Mouse (Mus musculus) limb, embryonic 11.5 days (tissue): ENCODE measurements at regions not wholly inside any gene's neighbourhood (a gene's known extent, or its start where the extent isn't known, plus 50 kb on each side); places are given as distances from the start of the nearest gene placed in this dataset.

Experiments used
- ATAC-seq: fragments of 200-750 bp; cut with Nextera tagmentation; 2 replicates; pipeline ENCODE4 v1.8.0; 2017; ENCODE audit warnings: low read depth; ENCODE audit not compliant: insufficient number of reproducible peaks, low FRiP score, low TSS enrichment
- DNase-seq: peaks from one replicate; pipeline ENCODE4 v3.0.0-alpha.2; 2015; ENCODE audit warnings: low spot score
- H3K27ac ChIP-seq: fragments of 300-500 bp; sonication (generic); replicated peaks from 2 replicates; pipeline ENCODE4 v1.5.1; 2014; ENCODE audit warnings: low read depth, mild to moderate bottlenecking, low read length
- H3K27me3 ChIP-seq: fragments of 300-500 bp; sonication (generic); 2 replicates; pipeline ENCODE4 v1.6.1; 2014; ENCODE audit warnings: mild to moderate bottlenecking, low read length, mixed read lengths; ENCODE audit not compliant: control insufficient read depth, insufficient read depth
- H3K36me3 ChIP-seq: fragments of 300-500 bp; sonication (generic); 2 replicates; pipeline ENCODE4 v1.6.1; 2014; ENCODE audit warnings: mild to moderate bottlenecking, low read length, moderate library complexity, mixed read lengths; ENCODE audit not compliant: control insufficient read depth, insufficient read depth
- H3K4me1 ChIP-seq: fragments of 300-500 bp; sonication (generic); 2 replicates; pipeline ENCODE4 v1.6.1; 2014; ENCODE audit warnings: low read length, mixed read lengths; ENCODE audit not compliant: control insufficient read depth, insufficient read depth
- H3K4me2 ChIP-seq: fragments of 300-500 bp; sonication (generic); 2 replicates; pipeline ENCODE4 v1.6.1; 2014; ENCODE audit warnings: low read depth, mild to moderate bottlenecking, moderate library complexity; ENCODE audit not compliant: severe bottlenecking
- H3K4me3 ChIP-seq: fragments of 300-500 bp; sonication (generic); 2 replicates; pipeline ENCODE4 v1.5.1; 2014; ENCODE audit warnings: low read depth, low read length
- H3K9ac ChIP-seq: fragments of 300-500 bp; sonication (generic); 2 replicates; pipeline ENCODE4 v1.6.1; 2014; ENCODE audit warnings: mild to moderate bottlenecking, low read length
- H3K9me3 ChIP-seq: fragments of 300-500 bp; sonication (generic); 2 replicates; pipeline ENCODE4 v1.6.1; 2016; ENCODE audit warnings: low read length; ENCODE audit not compliant: control insufficient read depth
- WGBS: fragments of 180-500 bp; shearing (Covaris S2); extraction: QIAGEN DNeasy Blood & Tissue Kit; methylation state at CpG from one replicate; pipeline ENCODE4 v1.1.7; 2014; 5-methylcytosine and 5-hydroxymethylcytosine counted together

DNA sequence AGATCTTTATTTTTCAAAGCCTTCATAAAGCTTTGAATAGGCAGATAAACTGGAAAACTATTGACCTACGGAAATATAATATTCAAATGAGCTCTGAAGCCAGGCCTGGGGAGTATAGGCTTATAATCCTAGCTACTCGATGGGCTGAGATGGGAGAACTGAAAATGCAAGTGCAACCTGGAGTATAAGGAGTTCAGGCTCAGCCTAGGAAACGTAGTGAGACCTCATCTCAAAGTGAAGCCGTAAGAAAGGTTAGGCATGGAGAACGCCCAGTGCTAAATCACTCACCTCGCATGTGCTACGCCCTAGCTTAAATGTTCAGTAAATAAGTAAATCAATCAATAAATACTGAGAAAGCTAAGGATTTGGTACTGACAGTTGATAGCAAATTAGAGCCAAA lies 432.5 kb upstream of the Ubash3b start:
- Histone ChIP-seq H3K9ac (no peak overlapping the region), H3K27ac (no peak overlapping the region), H3K27me3 (no peaks in the 10 kb centered on the region), H3K9me3 (no peaks in the 10 kb centered on the region), H3K4me2 (no peak overlapping the region), H3K4me3 (no peak overlapping the region), H3K4me1 (no peaks in the 10 kb centered on the region), H3K36me3 (peaks cover 8% of the 10 kb centered on the region; the same call in 1 of the 2 replicates)
- ATAC-seq (no peak), DNase-seq (no peak)
- 86% methylated on average over 7 of the region's 7 CpGs for WGBS

DNA sequence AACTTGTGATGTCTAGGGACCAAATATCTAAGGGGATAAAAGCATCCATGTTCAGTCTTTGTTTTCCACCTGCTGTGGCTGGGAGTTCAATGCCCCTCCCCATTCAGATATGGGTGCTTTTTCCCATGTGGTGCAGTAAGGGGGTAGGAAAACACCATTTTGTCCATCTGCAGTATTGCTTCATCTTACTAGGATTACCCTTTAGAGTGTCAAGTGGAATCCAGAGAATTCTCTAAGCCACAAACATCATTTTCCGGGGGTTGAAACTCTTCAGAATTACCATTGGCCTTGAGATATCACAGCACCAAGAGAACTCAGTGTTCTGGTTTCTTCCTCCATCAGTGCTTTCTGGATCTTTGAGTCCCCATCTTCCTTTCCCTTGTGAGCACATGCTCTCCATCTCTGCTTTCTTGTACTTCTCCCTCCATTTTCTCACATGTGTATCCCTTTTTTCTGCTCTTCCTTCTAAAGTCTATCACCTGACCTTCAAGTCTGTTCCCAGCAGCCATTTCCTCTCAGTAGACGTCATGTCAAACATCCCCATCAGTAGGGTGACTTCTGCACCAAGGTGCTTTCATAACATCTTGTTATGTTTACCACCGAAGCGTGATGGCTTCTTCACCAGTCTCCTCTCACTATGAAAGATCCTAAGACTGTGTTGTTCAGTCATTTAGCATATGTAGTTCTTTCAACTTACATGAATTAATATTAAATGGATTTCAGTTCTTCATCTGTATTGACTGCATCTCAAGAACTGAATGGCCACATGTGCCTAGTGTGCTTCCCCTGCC lies 431.6 kb upstream of the Ubash3b start:
- H3K9me3 ChIP-seq: no peaks in the 10 kb centered on the region
- 87% methylated on average over 4 of the region's 4 CpGs for WGBS
- H3K27ac ChIP-seq: no peak overlapping the region
- no peaks in the 10 kb centered on the region for H3K4me1 ChIP-seq
- H3K27me3 ChIP-seq: no peaks in the 10 kb centered on the region
- H3K36me3 ChIP-seq: peaks cover 8% of the 10 kb centered on the region; the same call in 1 of the 2 replicates
- H3K4me3 ChIP-seq: no peak overlapping the region
- DNase-seq (no peak), ATAC-seq (no peak)
- H3K9ac ChIP-seq: no peak overlapping the region
- H3K4me2 ChIP-seq: no peak overlapping the region

GRCm38 (mm10) chr9:41592101-41592500 lies 430.6 kb upstream of the Ubash3b start:
- Histone ChIP-seq H3K9me3 (no peaks in the 10 kb centered on the region), H3K4me1 (no peaks in the 10 kb centered on the region), H3K4me3 (no peak overlapping the region), H3K27me3 (no peaks in the 10 kb centered on the region), H3K36me3 (peaks cover 11% of the 10 kb centered on the region; the same call in 1 of the 2 replicates), H3K9ac (no peak overlapping the region), H3K27ac (no peak overlapping the region), H3K4me2 (no peak overlapping the region)
- ATAC-seq (no peak), DNase-seq (no peak)
- WGBS: 96% methylated on average over 1 of the region's 1 CpGs

DNA sequence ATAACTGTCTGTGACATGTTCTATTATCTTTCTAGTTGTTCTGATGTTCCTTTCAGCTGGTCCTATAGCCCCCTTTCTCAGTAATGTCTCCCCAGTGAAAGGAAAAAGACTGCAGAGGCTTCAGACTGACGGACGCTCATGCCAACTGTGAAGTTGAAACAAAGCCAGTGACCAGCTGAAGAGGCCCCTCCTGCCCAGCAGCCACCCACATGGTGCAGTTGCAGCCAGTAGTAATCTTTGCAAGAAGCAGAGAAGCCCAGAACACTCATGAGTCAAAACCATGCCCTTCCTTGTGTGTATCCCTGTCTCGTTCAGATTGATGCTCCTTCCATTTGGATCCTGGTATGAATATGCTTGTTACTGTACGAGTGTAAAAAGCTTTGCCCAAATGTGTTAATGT lies 428.7 kb upstream of the Ubash3b start:
- Histone ChIP-seq H3K9me3 (no peaks in the 10 kb centered on the region), H3K27me3 (no peaks in the 10 kb centered on the region), H3K4me2 (no peak overlapping the region), H3K4me3 (no peak overlapping the region), H3K27ac (no peak overlapping the region), H3K36me3 (peaks cover 11% of the 10 kb centered on the region; the same call in 1 of the 2 replicates), H3K9ac (no peak overlapping the region), H3K4me1 (peaks cover 5% of the 10 kb centered on the region)
- DNase-seq: no peak
- 90% methylated on average over 4 of the region's 4 CpGs for WGBS
- no peak for ATAC-seq

DNA sequence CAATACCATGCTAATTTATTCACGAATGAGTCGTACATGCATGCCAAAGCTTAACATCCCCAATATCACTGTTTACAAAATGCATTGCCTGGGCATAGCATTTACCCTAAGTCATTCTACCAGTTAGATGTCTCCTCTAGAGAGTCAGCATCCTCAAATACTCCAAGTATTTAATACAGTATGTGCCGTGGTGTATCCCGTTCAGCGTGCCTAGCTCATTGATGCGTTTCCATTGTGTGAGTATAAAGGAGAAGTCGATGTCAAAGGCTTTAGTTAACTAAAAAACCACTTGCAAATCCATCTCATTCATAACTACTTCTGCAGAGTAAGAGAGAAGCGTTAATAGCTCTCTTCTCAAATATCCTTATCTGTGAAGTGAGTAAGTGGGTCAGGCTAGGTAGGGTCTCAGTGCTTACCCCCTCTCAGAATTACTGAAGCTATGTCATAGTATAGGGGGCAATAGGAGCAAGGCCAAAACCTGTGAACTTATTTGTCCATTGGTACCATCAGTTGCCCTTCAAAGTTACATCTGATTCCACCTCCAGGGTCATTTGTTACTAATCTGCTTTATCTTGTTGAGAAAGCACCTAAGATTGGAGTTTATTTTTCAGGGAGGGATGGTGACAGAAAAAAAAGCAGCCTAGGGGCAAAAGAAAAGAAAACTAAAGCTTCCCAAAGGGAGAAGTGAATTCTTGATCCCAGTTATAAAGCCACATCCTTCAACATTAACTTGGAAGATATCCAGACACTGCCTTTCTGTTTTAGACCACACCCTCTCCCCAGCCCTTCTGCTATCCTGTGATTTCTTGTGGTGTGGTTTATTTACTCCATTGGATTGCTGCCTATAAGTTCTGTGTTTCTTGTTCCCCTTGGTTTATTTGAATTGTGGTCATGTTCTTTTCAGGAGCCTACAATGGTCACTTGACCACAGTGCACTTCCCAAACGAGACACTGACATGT lies 427.2 kb upstream of the Ubash3b start:
- WGBS: 89% methylated on average over 9 of the region's 9 CpGs
- Histone ChIP-seq H3K9ac (no peak overlapping the region), H3K27me3 (no peaks in the 10 kb centered on the region), H3K4me1 (peaks cover 6% of the 10 kb centered on the region), H3K4me2 (no peak overlapping the region), H3K27ac (no peak overlapping the region), H3K9me3 (no peaks in the 10 kb centered on the region), H3K4me3 (no peak overlapping the region), H3K36me3 (peaks cover 11% of the 10 kb centered on the region; the same call in 1 of the 2 replicates)
- DNase-seq: no peak
- no peak for ATAC-seq

GRCm38 (mm10) chr9:41587762-41588161 lies 426.3 kb upstream of the Ubash3b start:
- ATAC-seq: no peak
- Histone ChIP-seq H3K9ac (peak overlapping the region; percentile 31; the same call in 1 of the 2 replicates), H3K9me3 (no peaks in the 10 kb centered on the region), H3K27me3 (no peaks in the 10 kb centered on the region), H3K4me1 (peaks cover 6% of the 10 kb centered on the region), H3K4me2 (no peak overlapping the region), H3K4me3 (no peak overlapping the region), H3K27ac (no peak overlapping the region), H3K36me3 (peaks cover 11% of the 10 kb centered on the region; the same call in 1 of the 2 replicates)
- WGBS: 67% methylated on average over 4 of the region's 4 CpGs
- no peak for DNase-seq

DNA sequence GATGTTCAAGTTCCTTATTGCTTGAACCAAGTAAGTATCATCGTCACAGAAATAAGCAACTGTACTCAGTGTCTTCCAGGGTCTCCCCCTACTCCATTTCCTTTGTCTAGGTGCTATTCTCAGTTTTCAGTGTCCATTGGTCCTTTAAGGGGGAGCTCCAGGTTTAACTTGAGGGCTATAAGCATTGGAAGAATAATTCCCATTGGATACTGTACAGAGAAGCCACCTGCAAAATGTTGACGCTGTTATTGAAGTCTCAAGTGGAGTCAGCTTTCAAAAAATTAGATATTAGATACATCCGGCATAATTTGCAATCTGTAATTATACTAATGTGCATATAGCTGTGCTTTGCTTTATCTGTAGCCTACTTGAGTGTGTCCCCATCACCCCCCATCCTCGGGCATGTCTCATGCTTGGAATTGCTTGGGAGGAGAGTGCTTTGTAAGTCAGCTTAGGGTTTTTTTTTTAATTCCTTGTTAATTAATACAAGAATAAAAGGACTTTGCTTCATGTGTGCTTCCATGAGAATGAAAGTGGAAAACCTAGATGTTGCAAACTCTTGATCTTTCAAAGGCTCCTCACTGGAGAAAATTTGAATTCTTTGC lies 425.6 kb upstream of the Ubash3b start:
- DNase-seq (no peak), ATAC-seq (no peak)
- Histone ChIP-seq H3K4me3 (no peak overlapping the region), H3K9ac (no peak overlapping the region), H3K4me2 (no peak overlapping the region), H3K27ac (no peak overlapping the region), H3K9me3 (no peaks in the 10 kb centered on the region), H3K4me1 (peaks cover 6% of the 10 kb centered on the region), H3K27me3 (no peaks in the 10 kb centered on the region), H3K36me3 (peaks cover 11% of the 10 kb centered on the region; the same call in 1 of the 2 replicates)
- 89% methylated on average over 4 of the region's 4 CpGs for WGBS

DNA sequence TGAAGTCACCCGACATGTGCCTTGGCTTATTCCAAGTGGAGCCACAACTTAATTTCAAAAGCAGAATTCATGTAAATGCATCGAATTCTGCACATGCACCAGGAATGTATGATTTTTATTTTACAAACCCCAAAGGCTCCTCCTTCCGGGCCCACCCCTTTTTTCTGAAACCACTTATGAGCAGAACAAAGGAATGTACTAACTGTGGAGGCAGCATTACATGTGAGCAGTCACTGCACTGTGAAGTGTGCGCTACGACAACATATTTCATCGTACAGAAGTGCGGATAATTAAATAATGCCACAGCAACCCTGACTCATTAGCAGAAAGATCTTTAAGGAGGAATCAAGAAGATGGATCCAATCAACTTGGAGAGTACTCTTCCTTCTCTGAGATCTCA lies 424.8 kb upstream of the Ubash3b start:
- DNase-seq (no peak), ATAC-seq (no peak)
- no peaks in the 10 kb centered on the region for H3K9me3 ChIP-seq
- H3K27me3 ChIP-seq: no peaks in the 10 kb centered on the region
- peak overlapping the region; percentile 26; the same call in 1 of the 2 replicates for H3K27ac ChIP-seq
- H3K4me3 ChIP-seq: 0 out of 2 replicates have a peak overlapping the region, but pooled peaks have one; percentile 14
- peak overlapping the region; percentile 31 for H3K4me2 ChIP-seq
- WGBS: 89% methylated on average over 7 of the region's 7 CpGs
- H3K4me1 ChIP-seq: peaks cover 6% of the 10 kb centered on the region
- H3K36me3 ChIP-seq: peaks cover 10% of the 10 kb centered on the region; the same call in 1 of the 2 replicates
- peak overlapping the region; percentile 46 for H3K9ac ChIP-seq
